Mouse (Mus musculus) CH12.LX (cell line): Measurements from ENCODE around the gene Ubc.

Experiments
- CTCF ChIP-seq, 2 experiments: IDR thresholded peaks in 1 of 2; conservative IDR thresholded peaks in 1 of 2; 2 replicates each; pipeline ENCODE4 v1.5.1; 2011 to 2012; ENCODE audit warnings: low read depth in 2 of 2, low read length in 2 of 2, improper control_type of control experiment in 1 of 2, inconsistent platforms in 1 of 2, mild to moderate bottlenecking in 1 of 2, moderate library complexity in 1 of 2
- ELF1 ChIP-seq: IDR thresholded peaks from 2 replicates; pipeline ENCODE4 v1.6.1; 2014; ENCODE audit warnings: low read depth, mild to moderate bottlenecking, inconsistent platforms, low read length, improper control_type of control experiment
- NRF1 ChIP-seq: IDR thresholded peaks from 2 replicates; pipeline ENCODE4 v1.6.1; 2014; ENCODE audit warnings: low read depth, mild to moderate bottlenecking, inconsistent platforms, low read length, improper control_type of control experiment, moderate library complexity
- POLR2A ChIP-seq: IDR thresholded peaks from 2 replicates; pipeline ENCODE4 v1.6.1; 2011; ENCODE audit warnings: low read depth, mild to moderate bottlenecking, improper control_type of control experiment, low read length
- POLR2AphosphoS2 ChIP-seq: IDR thresholded peaks from 2 replicates; pipeline ENCODE4 v1.6.1; 2011; ENCODE audit warnings: low read depth, low read length, improper control_type of control experiment
- RAD21 ChIP-seq: IDR thresholded peaks from 2 replicates; pipeline ENCODE4 v1.6.1; 2011; ENCODE audit warnings: low read depth, mild to moderate bottlenecking, low read length, improper control_type of control experiment, moderate library complexity
- SMC3 ChIP-seq: IDR thresholded peaks from 2 replicates; pipeline ENCODE4 v1.6.1; 2011; ENCODE audit warnings: low read depth, low read length, improper control_type of control experiment
- USF1 ChIP-seq: IDR thresholded peaks from 2 replicates; pipeline ENCODE4 v1.6.1; 2014; ENCODE audit warnings: low read depth, mild to moderate bottlenecking, inconsistent platforms, low read length, improper control_type of control experiment
- USF2 ChIP-seq: conservative IDR thresholded peaks from 2 replicates; pipeline ENCODE4 v1.6.1; 2011; ENCODE audit warnings: low read depth, low read length, improper control_type of control experiment
- ZC3H11A ChIP-seq: IDR thresholded peaks from 2 replicates; pipeline ENCODE4 v1.6.1; 2012; ENCODE audit warnings: low read depth, mild to moderate bottlenecking, inconsistent platforms, low read length, improper control_type of control experiment

GRCm38 (mm10) chr5:125407910-125408575 is 18.0 kb upstream of the Ubc start:
- TF ChIP-seq CTCF (conservative IDR thresholded peaks at IDR 0.05 in 1 of 2, IDR thresholded peaks at IDR 0.05 in 1 of 2; ENCODE audit: low read depth in 2 of 2, low read length in 2 of 2) (no peak), SMC3 (no peak), ZC3H11A (no peak), NRF1 (peak; percentile 79), POLR2A (no peak), USF1 (no peak), POLR2AphosphoS2 (no peak), ELF1 (no peak), RAD21 (no peak), USF2 (no peak)
